Mouse (Mus musculus) monocyte, adult 2 months (primary cell): ENCODE results near the gene Sds.

Experiments used
- DNase-seq, 2 experiments: peaks; one replicate each; pipeline ENCODE4 v3.0.0; 2022; ENCODE audit warnings: low spot score in 2 of 2, low read depth in 1 of 2

The Sds gene

DNA sequence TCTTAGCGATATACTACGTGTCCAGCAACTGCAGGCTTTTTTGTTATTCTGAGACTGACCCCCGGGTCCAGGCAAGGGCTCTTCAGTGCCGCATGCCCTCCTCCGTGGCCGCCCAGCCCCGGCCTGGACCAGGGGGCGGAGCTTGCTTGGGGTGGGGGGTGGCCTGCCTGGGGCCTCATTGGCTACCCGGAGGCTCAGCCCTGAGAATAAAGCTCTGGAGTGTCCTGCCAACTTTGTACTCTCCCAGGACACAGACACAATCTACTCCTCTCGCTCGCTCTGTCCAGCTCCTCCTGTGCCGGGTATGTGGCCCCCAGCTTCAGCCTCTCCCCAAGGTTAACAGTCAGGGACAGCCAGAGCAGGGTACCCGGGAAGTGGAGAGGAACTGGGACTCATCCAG is at the start of gene Sds:
Gene Sds (plus strand): TSS at position 231 of the 400 bp plus-strand sequence.
- no peak for DNase-seq

DNA sequence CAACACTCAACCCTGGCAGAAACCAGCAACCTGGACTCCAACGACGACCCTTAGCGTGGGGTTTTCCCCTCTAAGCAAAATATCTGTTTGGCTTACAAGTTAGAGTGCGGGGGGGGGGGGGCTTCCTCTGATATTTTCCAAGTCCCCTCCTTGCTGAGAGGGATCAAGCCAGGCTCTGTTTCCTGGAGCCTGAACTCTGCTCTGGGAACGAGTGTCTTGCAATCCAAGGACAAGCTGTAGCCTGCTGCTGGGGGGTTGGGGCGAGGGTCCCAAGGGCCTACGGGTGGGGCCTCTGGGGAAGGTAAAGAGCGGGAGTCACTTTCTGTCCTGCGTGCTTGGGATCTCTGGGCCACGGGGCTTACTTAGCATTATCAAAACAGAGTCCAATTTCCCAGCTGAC is 49.8 kb upstream of the Sds start:
- no peak for DNase-seq

DNA sequence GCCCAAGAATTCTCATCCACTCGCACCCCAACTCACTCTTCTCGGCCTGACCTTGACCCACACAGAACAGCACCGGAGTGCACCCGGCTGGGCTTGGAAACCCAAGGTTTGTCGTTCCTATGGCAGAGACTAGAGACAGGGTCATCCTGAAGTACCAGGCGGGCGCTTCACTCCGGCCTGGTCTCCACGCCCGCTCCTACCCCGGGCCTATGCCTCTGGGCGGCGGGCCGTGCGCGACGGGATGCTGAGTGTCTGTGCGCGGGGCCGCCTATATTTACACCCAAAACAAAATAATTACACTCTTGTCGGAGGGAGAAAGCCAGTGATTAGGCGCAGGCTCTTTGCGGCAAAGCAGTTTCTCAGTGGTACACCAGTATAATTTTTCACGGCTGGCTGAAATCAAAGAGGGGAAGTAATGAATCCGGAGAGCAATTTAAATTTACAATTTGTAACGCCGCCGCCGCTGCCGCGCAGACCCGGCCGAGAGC is 48.8 kb upstream of the Sds start:
- no peak for DNase-seq

DNA sequence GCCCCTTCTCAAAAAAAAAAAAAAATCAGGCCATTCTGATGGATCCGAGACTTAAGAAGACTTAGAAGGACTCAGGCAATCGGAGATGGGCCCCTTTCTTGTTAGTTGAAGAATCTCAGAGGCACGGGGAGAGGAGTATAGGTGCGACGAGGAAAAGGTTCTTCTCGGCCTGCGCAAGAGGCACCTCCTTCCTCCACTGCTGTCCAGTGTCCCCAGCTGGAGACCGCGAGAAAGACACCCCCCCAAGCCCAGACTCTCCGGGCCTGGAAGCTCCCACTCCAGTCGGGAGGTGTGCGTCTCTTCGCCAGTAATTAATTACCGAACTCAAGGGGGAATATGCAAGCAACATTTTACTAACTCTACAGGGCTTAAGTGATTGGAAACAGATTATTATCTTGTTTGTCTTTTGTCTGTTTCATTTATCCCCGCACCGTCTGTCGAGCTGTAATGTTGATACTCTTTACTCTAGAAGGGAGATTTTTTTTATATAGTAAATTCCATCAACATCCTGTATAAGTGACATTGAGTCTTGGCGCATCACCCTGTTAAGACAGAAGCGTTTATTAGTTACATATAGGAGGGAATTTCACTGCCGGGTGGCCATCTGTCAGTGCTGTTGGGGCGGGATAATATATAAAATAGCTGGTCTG is 48.0 kb upstream of the Sds start:
- no peak for DNase-seq

DNA sequence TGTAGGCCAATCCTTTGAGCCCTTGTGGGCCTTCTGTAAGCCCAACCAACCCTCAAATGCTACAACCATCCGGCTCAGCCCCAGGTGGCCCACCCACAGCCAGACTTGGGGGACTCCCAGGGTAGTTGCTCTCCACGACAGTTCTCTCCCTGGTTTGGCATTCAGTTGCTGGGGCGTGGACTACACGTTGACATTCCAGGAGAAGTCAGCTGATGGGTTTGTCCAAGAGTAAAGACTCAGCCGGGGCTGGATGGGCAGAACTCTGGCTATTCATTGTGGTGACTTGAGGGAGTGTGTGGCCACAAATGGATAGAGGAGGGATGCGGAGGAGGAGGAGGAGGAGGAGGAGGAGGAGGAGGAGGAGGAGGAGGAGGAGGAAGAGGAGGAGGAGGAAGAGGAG is 47.3 kb upstream of the Sds start:
- DNase-seq, result no peak

DNA sequence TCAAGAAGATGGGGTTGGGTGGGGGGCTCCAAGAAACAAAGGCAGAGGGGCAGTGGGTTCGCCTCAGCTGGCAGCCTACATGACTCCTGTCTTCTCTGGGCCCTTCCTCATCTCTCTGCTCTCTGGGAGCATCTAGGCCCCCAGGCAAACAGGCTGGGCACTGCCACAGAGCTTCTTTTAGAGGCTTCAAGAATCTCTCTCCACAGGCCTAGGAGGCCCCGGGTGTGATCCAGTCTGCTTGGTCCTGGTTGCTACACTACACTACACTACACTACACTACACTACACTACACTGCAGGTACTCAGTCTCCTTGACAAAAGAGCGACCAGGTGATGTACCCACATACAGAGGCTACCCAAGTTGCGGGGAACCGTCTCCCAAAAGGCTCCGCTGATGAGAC is 46.6 kb upstream of the Sds start:
- DNase-seq, result no peak

DNA sequence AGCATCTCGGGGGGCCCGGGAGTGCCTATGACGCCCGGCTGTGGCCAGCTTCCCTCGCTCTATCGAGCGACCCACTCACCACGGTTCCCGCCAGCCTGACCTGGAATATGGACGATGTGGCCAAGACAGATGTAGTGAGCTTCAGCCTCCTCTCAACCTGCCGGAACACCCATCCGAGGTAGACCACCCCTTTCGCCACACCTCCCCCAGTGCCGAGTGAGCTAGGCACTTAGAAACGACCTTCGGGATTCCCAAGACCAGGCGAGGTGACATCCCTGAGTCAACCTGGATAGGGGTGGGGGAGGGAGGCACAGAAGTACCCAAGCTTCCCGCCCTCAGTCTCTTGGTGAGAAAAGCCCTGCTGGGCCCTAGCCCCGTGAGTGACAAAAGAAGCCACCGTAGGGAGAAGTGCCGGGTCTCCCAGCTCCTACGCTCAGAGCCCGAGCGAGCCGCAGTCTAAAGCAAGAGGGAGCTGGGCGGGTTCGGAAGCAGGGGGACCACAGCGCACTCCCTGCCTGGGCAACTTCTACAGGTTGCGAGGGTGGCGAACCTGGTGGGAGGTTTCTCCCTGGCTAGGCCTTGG is 45.2 kb upstream of the Sds start:
- no peak for DNase-seq

DNA sequence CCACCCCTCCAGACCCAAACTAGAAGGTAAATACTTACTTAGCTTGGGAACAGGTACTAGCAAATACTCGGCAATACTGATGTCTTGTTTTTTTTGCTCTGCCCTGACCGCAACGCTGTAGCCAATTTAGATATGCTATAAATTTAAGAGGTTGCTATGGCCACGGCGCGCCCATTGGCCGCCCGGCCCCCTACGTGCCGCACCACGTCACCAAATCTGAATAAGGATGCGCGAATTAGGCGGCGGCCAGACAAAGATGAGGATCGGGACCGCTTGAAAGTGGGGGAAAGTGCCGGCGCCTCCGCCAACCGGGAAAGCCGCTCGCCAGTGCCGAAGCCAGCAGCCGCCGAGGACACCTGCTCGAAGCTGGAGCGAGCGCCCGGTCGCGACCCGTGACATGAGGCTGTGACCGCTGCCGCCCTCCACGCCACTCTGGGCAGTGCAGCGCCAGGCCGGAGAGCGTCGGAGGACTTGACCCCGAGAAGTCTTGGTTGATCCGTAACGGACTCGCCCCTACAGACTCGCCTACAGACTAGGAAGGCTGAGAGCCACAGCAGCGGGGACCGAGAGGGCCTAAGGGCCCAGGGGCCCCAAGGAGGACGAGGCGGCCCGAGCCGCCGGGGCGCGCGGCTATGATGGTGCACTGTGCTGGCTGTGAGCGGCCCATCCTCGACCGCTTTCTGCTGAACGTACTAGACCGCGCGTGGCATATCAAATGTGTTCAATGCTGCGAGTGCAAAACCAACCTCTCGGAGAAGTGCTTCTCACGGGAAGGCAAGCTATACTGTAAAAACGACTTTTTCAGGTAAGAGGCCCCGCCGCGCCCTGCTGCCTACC is 44.5 kb upstream of the Sds start, which contains the start of gene Lhx5:
Gene Lhx5 (plus strand): TSS at position 51 of the 837 bp plus-strand sequence.
- DNase-seq, result no peak

DNA sequence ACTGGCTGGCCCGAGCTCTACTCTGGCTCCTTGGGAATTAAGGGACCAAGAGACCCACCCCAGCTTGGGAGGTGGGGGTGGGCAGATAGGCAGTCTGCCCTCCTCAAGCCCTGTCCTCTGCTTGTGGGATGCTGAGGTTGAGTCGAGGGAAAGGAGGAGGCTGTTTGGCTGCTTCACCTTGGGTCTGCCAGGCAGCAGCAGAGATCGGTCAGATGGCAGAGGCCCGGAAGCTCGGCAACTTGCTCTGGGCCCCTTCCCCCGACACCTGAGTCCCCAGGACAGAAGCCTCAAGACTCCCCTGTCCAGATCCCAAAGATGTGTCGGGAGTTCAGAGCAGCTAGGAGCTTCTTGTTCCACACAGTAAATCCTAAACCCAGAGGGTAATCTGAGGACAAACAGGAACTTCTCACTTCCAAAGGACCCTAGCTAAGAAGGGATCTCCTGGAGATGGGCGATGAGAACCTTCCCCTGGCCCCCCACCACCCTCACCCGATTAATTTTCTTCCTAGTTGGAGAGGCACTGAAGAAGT is 43.8 kb upstream of the Sds start:
- no peak for DNase-seq

DNA sequence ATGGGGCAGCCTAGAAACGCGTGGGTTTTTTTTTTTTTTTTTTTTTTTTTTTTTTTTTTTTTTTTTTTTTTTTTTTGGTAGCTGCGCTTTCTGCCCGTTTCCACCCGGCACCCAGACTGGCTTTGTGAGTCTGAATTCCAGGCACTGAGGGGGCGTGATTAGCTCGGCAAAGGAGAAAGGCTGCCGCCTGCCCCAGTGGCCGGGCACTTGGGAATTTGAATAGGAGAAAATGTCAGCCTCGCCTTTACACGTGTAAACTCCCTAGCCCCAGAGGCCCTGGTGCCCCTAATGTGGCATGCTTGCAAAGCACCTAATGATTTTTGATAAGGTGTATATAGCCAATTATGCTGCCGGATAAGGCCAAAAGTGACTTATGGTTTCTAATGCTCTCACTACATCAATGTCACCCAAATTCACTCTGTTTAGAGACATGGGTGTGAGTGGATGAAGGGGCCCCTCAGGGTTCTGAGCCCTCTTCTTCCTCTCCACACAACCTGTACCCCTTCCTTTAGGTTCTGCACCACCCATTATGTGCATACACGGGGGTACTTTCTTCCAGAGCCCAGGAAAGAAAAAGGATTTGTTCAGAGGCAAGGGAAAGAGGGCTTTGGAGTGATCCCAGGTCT is 43.1 kb upstream of the Sds start:
- DNase-seq, result no peak

DNA sequence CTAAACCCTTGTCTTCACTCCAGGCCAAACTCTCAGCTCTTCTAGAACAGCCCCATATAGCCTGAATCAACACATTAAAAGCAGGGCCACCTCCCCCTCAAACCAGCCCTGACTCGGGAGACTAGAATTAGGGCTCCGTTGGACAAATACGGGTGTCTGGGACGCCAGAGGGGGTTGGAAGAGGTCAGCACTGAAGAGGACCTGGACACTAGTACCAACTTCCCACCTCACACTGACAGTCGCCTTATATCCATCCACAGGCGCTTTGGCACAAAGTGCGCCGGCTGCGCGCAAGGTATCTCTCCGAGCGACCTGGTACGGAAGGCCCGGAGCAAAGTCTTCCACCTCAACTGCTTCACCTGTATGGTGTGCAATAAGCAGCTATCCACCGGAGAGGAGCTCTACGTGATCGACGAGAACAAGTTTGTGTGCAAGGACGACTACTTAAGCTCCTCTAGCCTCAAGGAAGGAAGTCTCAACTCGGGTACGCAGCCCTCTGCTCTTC is 42.0 kb upstream of the Sds start:
- no peak for DNase-seq

DNA sequence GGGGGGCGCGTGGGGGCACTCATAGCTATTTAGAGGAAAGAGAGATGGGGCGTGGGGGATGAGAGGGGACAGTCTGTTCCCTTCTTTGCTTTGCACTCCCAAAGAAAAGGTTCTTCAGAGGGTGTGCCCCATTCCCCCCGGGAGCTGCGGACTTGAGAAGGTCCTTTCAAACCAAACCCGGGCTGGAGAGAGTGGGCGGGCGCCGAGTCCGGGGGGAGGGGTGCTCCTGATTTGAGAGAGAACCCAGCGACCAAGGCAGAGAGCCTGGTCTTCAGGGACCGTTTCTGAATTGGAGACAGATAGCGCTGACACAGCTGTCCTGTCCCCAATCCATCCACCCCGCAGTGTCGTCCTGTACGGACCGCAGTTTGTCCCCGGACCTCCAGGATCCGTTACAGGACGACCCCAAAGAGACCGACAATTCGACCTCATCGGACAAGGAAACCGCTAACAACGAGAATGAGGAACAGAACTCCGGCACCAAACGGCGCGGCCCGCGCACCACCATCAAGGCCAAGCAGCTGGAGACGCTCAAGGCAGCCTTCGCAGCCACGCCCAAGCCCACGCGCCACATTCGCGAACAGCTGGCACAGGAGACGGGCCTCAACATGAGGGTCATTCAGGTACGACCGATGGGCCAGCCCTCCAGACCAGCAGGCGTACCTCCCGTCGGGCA is 41.2 kb upstream of the Sds start:
- no peak for DNase-seq

DNA sequence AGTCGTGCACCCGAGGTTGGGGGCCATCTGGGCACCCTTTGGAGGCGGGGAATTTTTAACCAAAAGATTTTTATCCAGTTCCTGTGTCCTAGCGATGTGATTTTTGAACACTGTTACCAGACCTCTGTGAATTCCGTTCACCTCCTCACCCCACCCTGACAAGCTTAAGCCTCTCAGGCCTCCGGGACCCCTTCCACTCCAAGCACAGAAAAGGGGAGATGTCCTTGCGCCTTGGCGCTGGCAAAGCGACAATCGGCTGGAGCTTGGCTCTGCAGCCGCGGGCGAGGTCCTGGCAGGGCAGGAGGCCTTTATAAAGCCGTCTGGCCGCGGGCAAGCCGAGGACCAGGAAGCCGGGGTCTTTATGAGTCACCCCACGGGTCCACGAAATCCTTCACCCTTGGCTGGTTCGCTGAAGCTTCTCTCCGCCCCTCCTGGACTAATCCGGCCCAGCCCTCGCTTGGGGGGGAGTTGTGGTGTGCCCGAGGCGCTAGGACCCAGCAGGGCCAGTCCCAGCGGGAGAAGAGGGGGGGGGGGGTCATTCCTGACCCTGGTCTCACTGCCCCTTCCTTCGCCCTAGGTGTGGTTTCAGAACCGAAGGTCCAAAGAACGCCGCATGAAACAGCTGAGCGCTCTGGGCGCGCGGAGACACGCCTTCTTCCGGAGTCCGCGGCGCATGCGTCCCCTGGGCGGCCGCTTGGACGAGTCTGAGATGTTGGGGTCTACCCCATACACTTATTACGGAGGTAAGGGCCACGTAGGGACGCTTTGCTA is 40.4 kb upstream of the Sds start:
- DNase-seq, result no peak

DNA sequence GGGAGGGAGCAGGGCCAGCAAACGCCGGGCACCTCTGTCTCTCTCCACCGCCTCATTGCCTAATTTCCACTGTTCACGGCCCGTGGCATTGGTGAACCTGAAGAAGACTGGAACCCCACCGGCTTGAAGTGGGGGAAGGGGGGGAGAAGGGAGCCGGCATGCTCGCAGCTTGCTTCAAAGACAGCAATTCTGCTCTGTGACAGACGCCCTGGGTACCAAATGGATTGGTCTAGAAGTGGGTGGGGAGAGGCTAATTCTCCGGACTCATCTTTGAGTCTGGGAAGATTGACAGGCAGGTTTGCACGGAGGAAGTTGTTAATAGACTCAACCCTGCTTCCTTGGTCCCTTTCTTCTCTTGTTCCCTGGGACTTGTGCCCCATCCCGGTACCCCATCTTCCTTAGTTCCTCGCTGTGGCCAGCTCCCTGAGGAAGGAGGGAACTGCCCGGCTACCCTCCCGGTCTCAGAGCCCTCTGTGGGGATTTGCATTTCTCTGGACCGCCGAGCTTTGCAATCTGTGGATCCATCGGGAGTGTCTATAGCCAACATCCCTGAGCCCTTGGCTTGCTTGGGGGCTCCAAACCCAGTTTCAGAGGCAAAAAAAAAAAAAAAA is 39.3 kb upstream of the Sds start:
- DNase-seq, result no peak

DNA sequence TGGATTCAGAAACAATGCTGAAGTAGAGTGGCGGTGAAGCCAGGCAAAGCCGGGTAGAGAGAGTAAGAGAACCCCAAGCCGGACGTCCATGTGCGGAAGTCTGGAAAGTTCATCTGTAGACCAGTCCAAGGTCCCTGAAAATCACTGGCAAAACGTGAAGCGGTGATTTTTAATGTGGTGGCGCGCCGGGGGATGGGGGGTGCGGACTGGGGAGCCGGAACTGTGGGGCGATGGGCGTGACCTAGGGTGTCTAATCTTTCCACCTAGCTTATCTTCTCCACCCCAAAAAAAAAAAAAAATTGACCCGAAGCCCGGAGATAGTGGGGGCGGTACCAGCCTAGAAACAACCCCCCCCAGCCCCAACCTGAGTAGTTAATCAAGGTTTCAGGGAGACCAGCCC is 38.8 kb upstream of the Sds start:
- DNase-seq, result no peak

DNA sequence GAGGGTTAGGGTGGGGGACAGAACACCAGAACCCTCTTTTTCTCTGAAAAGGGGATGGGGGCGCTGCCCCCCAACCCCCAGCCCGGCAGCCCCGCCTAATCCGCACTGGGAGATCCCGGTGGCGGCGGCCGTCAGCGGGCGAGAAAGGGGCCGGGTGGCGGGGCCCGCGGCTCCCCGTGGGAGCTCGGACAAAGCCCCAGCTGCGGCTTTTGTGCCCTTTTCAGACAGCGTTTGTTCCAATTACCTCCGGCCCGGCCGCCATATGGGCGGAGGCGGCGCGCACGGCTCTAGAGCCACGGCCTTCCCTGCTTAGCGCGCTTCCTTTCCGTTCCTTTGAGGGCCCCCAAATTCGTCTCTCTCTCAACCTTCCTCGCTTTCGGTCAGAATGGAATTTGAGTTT is 38.3 kb upstream of the Sds start:
- no peak for DNase-seq

DNA sequence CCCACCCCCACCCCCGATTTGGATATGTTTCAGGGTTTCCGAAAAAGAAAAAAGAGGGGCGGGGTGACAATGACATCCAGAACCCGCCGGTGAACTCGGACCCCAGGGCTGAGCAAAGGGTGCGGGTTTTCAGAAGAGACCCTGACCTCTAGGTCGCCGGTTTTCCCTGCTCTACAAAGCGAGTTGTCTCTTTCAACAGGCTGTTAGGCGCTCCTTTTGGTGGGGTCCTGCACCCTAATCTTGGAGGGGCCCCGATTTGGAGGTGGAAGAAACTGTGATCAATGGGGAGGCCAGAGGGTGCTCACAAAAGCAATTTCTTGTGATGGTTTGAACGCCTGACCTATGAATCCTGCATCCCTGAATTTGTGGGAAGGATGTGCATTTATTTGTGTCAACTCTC is 37.9 kb upstream of the Sds start:
- no peak for DNase-seq

DNA sequence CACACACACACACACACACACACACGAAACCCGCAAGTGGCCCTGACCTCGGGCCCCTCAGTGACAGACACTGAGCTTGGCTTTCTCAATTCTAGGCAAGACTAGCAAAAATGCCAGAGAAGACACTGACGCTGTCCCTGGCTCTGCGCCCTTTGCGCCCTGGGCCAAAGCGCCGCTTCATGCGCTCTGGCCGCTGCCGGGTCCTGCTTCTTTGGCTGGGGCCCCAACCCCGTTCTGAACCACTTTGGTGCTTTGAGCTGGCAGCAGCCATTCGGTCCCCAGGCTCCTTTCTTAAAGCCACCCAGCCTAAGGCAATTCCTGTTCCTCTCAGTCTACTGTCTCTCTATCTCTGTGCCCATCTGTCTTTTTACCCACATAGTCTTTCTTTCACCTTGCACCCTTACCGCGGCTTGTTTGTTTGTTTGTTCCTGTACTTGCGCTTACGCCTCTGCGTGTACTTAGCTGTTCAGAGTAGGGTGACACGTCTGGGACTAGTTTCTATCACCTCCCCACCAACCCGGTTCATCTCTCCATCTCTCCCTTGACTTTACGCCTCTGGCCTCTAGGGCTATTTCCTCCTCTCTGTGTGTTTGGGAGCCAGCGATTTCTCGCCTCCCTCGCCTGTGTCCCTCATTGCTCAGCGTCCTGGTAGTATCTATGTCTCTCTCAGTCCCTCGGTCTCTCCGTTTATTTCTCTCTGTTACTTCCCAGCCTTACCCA is 37.2 kb upstream of the Sds start:
- no peak for DNase-seq
